17 mouse cellular contexts compared by ENCODE assay signal in genomic region chr2:28566545-28566944, GRCm38 (mm10). TPM values are rescaled to one million over a fixed set of nuclear protein-coding genes. Genes with fewer than 3 reads are reported as not detected.
DNase-seq lines count a peak whose midpoint lies in the region; ATAC-seq lines count a peak whose summit lies in the region.
"Had no signal": no experiment of that assay in that cellular context is flagged by ENCODE, and none has a peak within 500 bp of the region (broad histone marks: within the 10 kb centered on the region; RNA-seq: fewer than 3 reads in every experiment).

No protein-coding gene starts in this region.

- peaks cover 50% of the 10 kb centered on the region for H3K36me3 ChIP-seq in hindbrain, embryonic 15.5 days
- peaks cover 40% of the 10 kb centered on the region for H3K36me3 ChIP-seq in hindbrain, embryonic 16.5 days (ENCODE audit: control insufficient read depth, insufficient read depth, low read length)

- ATAC-seq in hindbrain, embryonic 15.5 days (ENCODE audit: low FRiP score, low read depth) = no peak
- no peak for ATAC-seq in hindbrain, embryonic 16.5 days
- ATAC-seq: hindbrain, postnatal 0 days had no signal

- no peaks in the 10 kb centered on the region for H3K9me3 ChIP-seq in hindbrain, embryonic 15.5 days
- no peaks in the 10 kb centered on the region for H3K9me3 ChIP-seq in hindbrain, embryonic 16.5 days (ENCODE audit: control insufficient read depth, low read length)
- H3K9me3 ChIP-seq: limb, embryonic 12.5 days had no signal

- no peak overlapping the region for H3K4me2 ChIP-seq in hindbrain, embryonic 15.5 days
- no peak overlapping the region for H3K4me2 ChIP-seq in hindbrain, embryonic 16.5 days (ENCODE audit: low read length)
- H3K4me2 ChIP-seq: limb, embryonic 12.5 days had no signal

- H3K4me3 ChIP-seq in hindbrain, embryonic 15.5 days = no peak overlapping the region
- no peak overlapping the region for H3K4me3 ChIP-seq in hindbrain, embryonic 16.5 days (ENCODE audit: low read length)
- H3K4me3 ChIP-seq: limb, embryonic 12.5 days had no signal

- no peaks in the 10 kb centered on the region for H3K27me3 ChIP-seq in hindbrain, embryonic 15.5 days
- H3K27me3 ChIP-seq in hindbrain, embryonic 16.5 days (replicated peaks; ENCODE audit: control insufficient read depth, insufficient read depth, low read length) = no peaks in the 10 kb centered on the region
- H3K27me3 ChIP-seq: limb, embryonic 12.5 days had no signal

- DNase-seq in adrenal gland, postnatal 36 days = peak; percentile 40 to 57
- DNase-seq in adrenal gland, adult 18-20 months (ENCODE audit: low spot score in 2 of 2) = no peak
- peak; percentile 17 for DNase-seq in lung, postnatal 36 days
- no peak for DNase-seq in lung, postnatal 25 days (ENCODE audit: low spot score)
- DNase-seq in kidney, postnatal 14 days = peak; percentile 69
- no peak for DNase-seq in thymus, postnatal 25 days
- DNase-seq: gastrocnemius, postnatal 14 days; lung, postnatal 4 days; right cerebral cortex, postnatal 4 days; thymus, postnatal 4 days had no signal

- H3K4me1 ChIP-seq in hindbrain, embryonic 15.5 days (replicated peaks) = no peaks in the 10 kb centered on the region
- H3K4me1 ChIP-seq in hindbrain, embryonic 16.5 days (ENCODE audit: control insufficient read depth, insufficient read depth, low read depth, low read length) = no peaks in the 10 kb centered on the region

- H3K9ac ChIP-seq in hindbrain, embryonic 15.5 days = no peak overlapping the region
- H3K9ac ChIP-seq in hindbrain, embryonic 16.5 days (ENCODE audit: low read depth, low read length) = no peak overlapping the region
- H3K9ac ChIP-seq: limb, embryonic 12.5 days had no signal

- H3K27ac ChIP-seq in hindbrain, embryonic 15.5 days (replicated peaks) = 0 out of 2 replicates have a peak overlapping the region, but pooled peaks have one; percentile 30
- H3K27ac ChIP-seq in hindbrain, embryonic 16.5 days (ENCODE audit: low read depth, low read length) = no peak overlapping the region
- H3K27ac ChIP-seq: hindbrain, postnatal 0 days; limb, embryonic 12.5 days had no signal

- 71% methylated on average over 5 of the region's 5 CpGs for WGBS in hindbrain, embryonic 15.5 days
- 66% methylated on average over 5 of the region's 5 CpGs for WGBS in hindbrain, embryonic 16.5 days

RNA-seq across cellular contexts. Expression of gene Cel, which starts 3.3 kb away (rescaled TPM):
- not detected for total RNA-seq in adrenal gland, postnatal 36 days (2021)
- total RNA-seq in adrenal gland, adult 18-20 months (2021) = not detected
- polyA plus RNA-seq in hindbrain, embryonic 15.5 days (2015; fragmentation: Nextera tagmentation; extraction: Ambion mirVana) = 0.14 and 0.22 TPM in 2 replicates
- polyA plus RNA-seq in hindbrain, embryonic 16.5 days (2015; fragmentation: Nextera tagmentation; extraction: Ambion mirVana) = not detected in 2 replicates
- total RNA-seq: ES-E14; gastrocnemius, postnatal 14 days; hindbrain, postnatal 0 days; layer of hippocampus, postnatal 10 days had no signal
- polyA plus RNA-seq: forebrain, embryonic 11.5 days; hindbrain, postnatal 0 days; limb, embryonic 12.5 days had no signal

RNA-seq across cellular contexts. Expression of gene Gtf3c5, which starts 17.0 kb away (rescaled TPM):
- 10 to 100 TPM; 17.5 to 19.5 TPM for total RNA-seq in adrenal gland, postnatal 36 days (2021)
- total RNA-seq in adrenal gland, adult 18-20 months (2021) = 10 to 100 TPM; 15.2 to 17.2 TPM
- 41.6 and 42.8 TPM in 2 replicates for polyA plus RNA-seq in hindbrain, embryonic 15.5 days (2015; fragmentation: Nextera tagmentation; extraction: Ambion mirVana)
- 39.5 and 44.1 TPM in 2 replicates for polyA plus RNA-seq in hindbrain, embryonic 16.5 days (2015; fragmentation: Nextera tagmentation; extraction: Ambion mirVana)

RNA-seq across cellular contexts. Expression of gene Ralgds, which starts 53.6 kb away (rescaled TPM):
- 10 to 100 TPM; 23.3 to 27.9 TPM for total RNA-seq in adrenal gland, postnatal 36 days (2021)
- 10 to 100 TPM; 24.3 to 24.4 TPM for total RNA-seq in adrenal gland, adult 18-20 months (2021)
- polyA plus RNA-seq in hindbrain, embryonic 15.5 days (2015; fragmentation: Nextera tagmentation; extraction: Ambion mirVana) = 90.6 and 93.2 TPM in 2 replicates
- 75.0 and 84.9 TPM in 2 replicates for polyA plus RNA-seq in hindbrain, embryonic 16.5 days (2015; fragmentation: Nextera tagmentation; extraction: Ambion mirVana)

RNA-seq across cellular contexts. Expression of gene Gfi1b, which starts 55.2 kb away (rescaled TPM):
- total RNA-seq in adrenal gland, postnatal 36 days (2021) = not detected
- not detected for total RNA-seq in adrenal gland, adult 18-20 months (2021)
- 0.33 and 0.36 TPM in 2 replicates for polyA plus RNA-seq in hindbrain, embryonic 15.5 days (2015; fragmentation: Nextera tagmentation; extraction: Ambion mirVana)
- polyA plus RNA-seq in hindbrain, embryonic 16.5 days (2015; fragmentation: Nextera tagmentation; extraction: Ambion mirVana) = not detected in 2 replicates
- total RNA-seq: ES-E14; gastrocnemius, postnatal 14 days; hindbrain, postnatal 0 days; layer of hippocampus, postnatal 10 days had no signal
- polyA plus RNA-seq: hindbrain, postnatal 0 days had no signal

Comparison
In these comparisons a context has a peak if more than half of its experiments do, and no peak if none do; other contexts are left out.
1. DNase-seq: peak in adrenal gland, postnatal 36 days (2 of 2), lung, postnatal 36 days (single experiment) and kidney, postnatal 14 days (single experiment); none in adrenal gland, adult 18-20 months (0 of 2), lung, postnatal 25 days (single experiment) and thymus, postnatal 25 days (single experiment).